Mouse (Mus musculus) liver, embryonic 16.5 days (tissue): ENCODE measurements around the gene Slc39a7. TPM values are rescaled to one million over a fixed set of nuclear protein-coding genes. Genes with fewer than 3 reads are reported as not detected.

Source experiments
- ATAC-seq: fragments of 200-750 bp; cut with Nextera tagmentation; 2 replicates; pipeline ENCODE4 v1.8.0; 2017; ENCODE audit warnings: low read depth, mild to moderate bottlenecking, moderate number of reproducible peaks, moderate library complexity
- H3K27ac ChIP-seq: fragments of 300-500 bp; sonication (generic); 2 replicates; pipeline ENCODE4 v1.5.1; 2014; ENCODE audit warnings: mild to moderate bottlenecking, low read length
- H3K27me3 ChIP-seq: fragments of 300-500 bp; sonication (generic); 2 replicates; pipeline ENCODE4 v1.6.1; 2014; ENCODE audit warnings: low read depth, low read length, mixed read lengths; ENCODE audit not compliant: control insufficient read depth, insufficient read depth
- H3K36me3 ChIP-seq: fragments of 300-500 bp; sonication (generic); 2 replicates; pipeline ENCODE4 v1.6.1; 2014; ENCODE audit warnings: mild to moderate bottlenecking; ENCODE audit not compliant: control insufficient read depth, insufficient read depth
- H3K4me1 ChIP-seq: fragments of 300-500 bp; sonication (generic); 2 replicates; pipeline ENCODE4 v1.6.1; 2014; ENCODE audit warnings: low read depth, low read length, mixed read lengths; ENCODE audit not compliant: control insufficient read depth
- H3K4me2 ChIP-seq: fragments of 300-500 bp; sonication (generic); 2 replicates; pipeline ENCODE4 v1.6.1; 2014; ENCODE audit warnings: low read depth, low read length, mixed read lengths
- H3K4me3 ChIP-seq: fragments of 300-500 bp; sonication (generic); 2 replicates; pipeline ENCODE4 v1.5.1; 2014; ENCODE audit warnings: low read depth, mild to moderate bottlenecking, low read length
- H3K9ac ChIP-seq: fragments of 300-500 bp; sonication (generic); 2 replicates; pipeline ENCODE4 v1.6.1; 2014; ENCODE audit warnings: low read depth, low read length
- H3K9me3 ChIP-seq: fragments of 300-500 bp; sonication (generic); replicated peaks from 2 replicates; pipeline ENCODE4 v1.6.1; 2016; ENCODE audit warnings: low read length; ENCODE audit not compliant: control insufficient read depth
- WGBS: fragments of 180-500 bp; shearing (Covaris S2); extraction: QIAGEN DNeasy Blood & Tissue Kit; methylation state at CpG from one replicate; pipeline ENCODE4 v1.1.7; 2014; ENCODE audit not compliant: insufficient replicate concordance; 5-methylcytosine and 5-hydroxymethylcytosine counted together
- polyA plus RNA-seq: library from polyadenylated mRNA; unstranded; fragments of >200 nt; fragmentation: Nextera tagmentation; extraction: Ambion mirVana; gene quantifications from 2 replicates; pipeline ENCODE4 v1.2.1, GENCODE M21; 2015

Slc39a7 gene
- polyA plus RNA-seq, result 58.8 and 59.8 TPM in 2 replicates

DNA sequence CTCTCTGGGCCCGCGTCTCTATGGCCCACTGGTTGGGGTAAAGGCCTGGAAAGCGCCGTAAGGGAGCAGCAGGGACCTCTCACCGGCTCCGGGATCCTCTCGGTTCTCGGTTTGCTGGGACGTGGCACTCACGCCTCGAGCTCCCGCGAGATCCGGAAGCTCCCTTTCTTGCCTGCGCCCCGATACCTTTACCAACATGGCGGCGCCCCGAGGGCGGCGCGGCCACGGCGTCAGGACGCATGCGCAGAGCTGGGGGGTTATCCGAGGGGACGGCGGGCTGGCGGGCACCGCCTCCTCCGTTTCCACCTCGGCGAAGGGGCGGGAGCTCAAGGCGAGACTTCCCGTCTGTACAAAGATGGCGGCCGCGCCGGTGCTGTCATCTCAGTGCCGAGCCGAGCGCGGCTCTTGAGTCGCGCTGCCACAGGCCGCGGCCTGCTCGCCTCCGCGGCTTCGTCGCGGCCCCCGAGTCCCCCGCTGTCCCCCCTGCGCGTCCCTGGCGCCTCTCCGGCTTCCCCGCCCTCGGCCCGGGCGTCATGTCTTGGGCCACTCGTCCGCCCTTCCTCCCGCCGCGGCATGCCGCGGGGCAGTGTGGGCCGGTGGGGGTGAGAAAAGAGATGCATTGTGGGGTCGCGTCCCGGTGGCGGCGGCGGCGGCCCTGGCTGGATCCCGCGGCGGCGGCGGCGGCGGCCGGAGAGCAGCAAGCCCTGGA is at the start of gene Slc39a7, which contains the start of gene Rxrb:
TSS of gene Slc39a7 (minus strand) at position 218 of the 709 bp plus-strand sequence.
TSS of gene Rxrb (plus strand) at position 348 of the 709 bp plus-strand sequence.
- peak within 1 kb of the TSS; percentile 97 for H3K27ac ChIP-seq
- H3K4me2 ChIP-seq, result peak within 1 kb of the TSS; percentile 87
- H3K4me1 ChIP-seq, result peaks cover 48% of the 10 kb centered on the region
- peaks cover 24% of the 10 kb centered on the region for H3K36me3 ChIP-seq
- under 1% methylated on average over 75 of the region's 88 CpGs for WGBS
- no peaks in the 10 kb centered on the region for H3K9me3 ChIP-seq
- peak within 1 kb of the TSS; percentile 97 for H3K9ac ChIP-seq
- ATAC-seq, result peak; percentile 74
- H3K27me3 ChIP-seq, result no peaks in the 10 kb centered on the region
- H3K4me3 ChIP-seq, result peak within 1 kb of the TSS; percentile 97

DNA sequence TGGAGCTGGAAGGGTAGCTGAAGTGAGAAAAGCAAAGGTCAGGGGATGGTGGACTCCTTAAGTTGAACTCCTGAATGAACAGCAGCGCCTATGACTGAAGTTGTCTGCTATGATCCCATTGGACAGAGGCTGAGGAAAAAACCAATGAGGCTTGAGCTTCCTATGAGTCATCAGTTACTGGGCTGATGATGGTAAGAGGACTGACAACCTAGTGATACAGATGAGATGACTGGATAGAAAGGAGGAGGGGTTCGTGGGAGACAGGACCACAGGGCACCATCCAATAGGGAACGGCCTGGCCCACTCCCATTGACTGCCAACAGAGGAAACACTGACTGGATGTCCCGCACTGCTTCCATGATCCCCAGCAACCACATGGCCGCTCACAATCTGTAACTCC is 48.1 kb upstream of the Slc39a7 start:
- Histone ChIP-seq H3K27ac (no peak overlapping the region), H3K9me3 (no peaks in the 10 kb centered on the region), H3K36me3 (no peaks in the 10 kb centered on the region), H3K4me3 (no peak overlapping the region), H3K4me1 (no peaks in the 10 kb centered on the region; the same call in 1 of the 2 replicates), H3K27me3 (peaks cover 20% of the 10 kb centered on the region), H3K4me2 (no peak overlapping the region), H3K9ac (no peak overlapping the region)
- 26% methylated on average over 5 of the region's 5 CpGs for WGBS
- ATAC-seq, result no peak

- no peak for ATAC-seq
- Histone ChIP-seq H3K27me3 (peaks cover 20% of the 10 kb centered on the region), H3K4me2 (no peak overlapping the region), H3K36me3 (no peaks in the 10 kb centered on the region), H3K4me3 (no peak overlapping the region), H3K9me3 (no peaks in the 10 kb centered on the region), H3K9ac (no peak overlapping the region), H3K27ac (no peak overlapping the region), H3K4me1 (no peaks in the 10 kb centered on the region; the same call in 1 of the 2 replicates)
- 77% methylated on average over 11 of the region's 11 CpGs for WGBS
Observed at GRCm38 (mm10) chr17:34079002-34079401, 47.5 kb upstream of the Slc39a7 start.

- Histone ChIP-seq H3K27ac (no peak overlapping the region), H3K36me3 (no peaks in the 10 kb centered on the region), H3K9me3 (no peaks in the 10 kb centered on the region), H3K9ac (no peak overlapping the region), H3K4me3 (no peak overlapping the region), H3K4me1 (no peaks in the 10 kb centered on the region; the same call in 1 of the 2 replicates), H3K27me3 (peaks cover 20% of the 10 kb centered on the region), H3K4me2 (no peak overlapping the region)
- ATAC-seq, result no peak
- WGBS, result 48% methylated on average over 4 of the region's 4 CpGs
Observed at GRCm38 (mm10) chr17:34078148-34078547, 46.7 kb upstream of the Slc39a7 start.

GRCm38 (mm10) chr17:34077549-34077948 is 46.1 kb upstream of the Slc39a7 start:
- no peaks in the 10 kb centered on the region for H3K9me3 ChIP-seq
- no peak overlapping the region for H3K4me2 ChIP-seq
- H3K36me3 ChIP-seq, result no peaks in the 10 kb centered on the region
- H3K27me3 ChIP-seq, result peaks cover 20% of the 10 kb centered on the region
- H3K4me1 ChIP-seq, result no peaks in the 10 kb centered on the region; the same call in 1 of the 2 replicates
- no peak overlapping the region for H3K27ac ChIP-seq
- H3K9ac ChIP-seq, result no peak overlapping the region
- no peak for ATAC-seq
- WGBS, result 1% methylated on average over 9 of the region's 9 CpGs
- no peak overlapping the region for H3K4me3 ChIP-seq

DNA sequence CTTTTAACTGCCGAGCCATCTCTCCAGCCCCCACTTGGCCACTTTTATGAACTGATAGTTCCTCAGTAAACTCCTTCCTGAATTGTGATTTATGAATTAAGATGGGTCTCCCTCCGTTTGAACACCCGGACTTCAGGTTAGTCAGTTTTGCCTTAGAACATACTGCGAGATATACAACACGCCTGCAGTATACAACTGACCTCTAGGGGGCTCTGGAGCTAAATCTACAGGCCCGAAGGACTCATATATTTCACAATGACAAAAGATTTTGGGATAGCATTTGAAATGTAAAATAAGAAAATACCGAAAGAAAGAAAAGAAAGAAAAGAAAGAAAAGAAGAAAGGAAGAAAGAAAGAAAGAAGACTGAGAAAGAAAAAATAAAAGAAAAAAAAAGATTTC is 43.8 kb upstream of the Slc39a7 start:
- WGBS, result 26% methylated on average over 7 of the region's 7 CpGs
- no peaks in the 10 kb centered on the region for H3K36me3 ChIP-seq

GRCm38 (mm10) chr17:34072091-34072490 is 40.6 kb upstream of the Slc39a7 start:
- peaks cover 15% of the 10 kb centered on the region for H3K27me3 ChIP-seq
- 35% methylated on average over 5 of the region's 5 CpGs for WGBS
- H3K27ac ChIP-seq, result no peak overlapping the region
- H3K4me1 ChIP-seq, result no peaks in the 10 kb centered on the region
- ATAC-seq, result no peak
- H3K9me3 ChIP-seq, result no peaks in the 10 kb centered on the region
- H3K9ac ChIP-seq, result no peak overlapping the region
- no peaks in the 10 kb centered on the region for H3K36me3 ChIP-seq
- H3K4me2 ChIP-seq, result no peak overlapping the region
- H3K4me3 ChIP-seq, result no peak overlapping the region

More for the DNA sequence above, 43.8 kb upstream of the Slc39a7 start:
- Histone ChIP-seq H3K4me2 (no peak overlapping the region), H3K4me3 (no peak overlapping the region), H3K9ac (no peak overlapping the region), H3K4me1 (no peaks in the 10 kb centered on the region; the same call in 1 of the 2 replicates), H3K27me3 (peaks cover 20% of the 10 kb centered on the region), H3K9me3 (no peaks in the 10 kb centered on the region), H3K27ac (no peak overlapping the region)
- no peak for ATAC-seq

DNA sequence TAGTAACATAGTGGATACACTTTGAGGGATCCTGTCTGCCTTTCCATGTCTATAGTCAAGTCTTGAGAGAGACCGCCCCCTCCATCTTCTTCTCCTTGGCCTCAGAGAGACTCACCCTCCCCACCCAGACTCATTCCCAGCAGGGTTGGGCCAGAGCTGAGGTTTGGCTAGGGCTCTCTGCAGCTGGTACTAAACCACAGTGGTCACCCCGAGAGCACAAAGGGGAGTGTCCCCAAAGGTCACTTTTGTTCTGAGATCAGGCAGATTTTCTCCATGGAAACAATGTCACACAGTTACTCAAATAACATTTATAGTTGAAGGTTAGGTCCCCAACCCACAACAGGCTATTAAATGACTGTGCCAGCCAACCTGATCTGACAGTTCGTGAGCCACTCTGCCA is 37.4 kb upstream of the Slc39a7 start:
- no peaks in the 10 kb centered on the region for H3K9me3 ChIP-seq
- H3K4me3 ChIP-seq, result no peak overlapping the region
- no peaks in the 10 kb centered on the region for H3K36me3 ChIP-seq
- no peaks in the 10 kb centered on the region for H3K4me1 ChIP-seq
- ATAC-seq, result no peak
- no peak overlapping the region for H3K4me2 ChIP-seq
- WGBS, result 33% methylated on average over 3 of the region's 3 CpGs
- no peak overlapping the region for H3K9ac ChIP-seq
- no peaks in the 10 kb centered on the region for H3K27me3 ChIP-seq
- no peak overlapping the region for H3K27ac ChIP-seq

DNA sequence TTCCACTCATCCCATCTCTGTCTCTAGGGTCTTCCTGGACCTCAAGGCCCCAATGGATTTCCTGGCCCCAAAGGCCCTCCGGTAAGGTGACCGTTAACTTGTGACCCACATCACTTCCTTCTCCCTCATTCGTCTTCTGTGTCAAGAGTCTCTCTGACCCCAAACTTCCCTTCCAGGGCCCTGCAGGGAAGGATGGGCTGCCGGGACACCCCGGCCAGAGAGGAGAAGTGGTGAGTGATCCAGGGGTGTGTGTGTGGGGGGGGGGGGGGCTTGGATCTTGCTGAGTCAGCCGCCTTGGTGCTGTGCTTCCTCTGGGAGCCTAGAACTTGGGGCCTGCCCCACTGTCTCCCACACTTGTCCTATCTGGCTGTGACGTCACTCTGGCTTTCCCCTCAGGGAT is 25.7 kb upstream of the Slc39a7 start:
- Histone ChIP-seq H3K4me2 (no peak overlapping the region), H3K4me1 (no peaks in the 10 kb centered on the region), H3K27ac (no peak overlapping the region), H3K9me3 (no peaks in the 10 kb centered on the region), H3K9ac (no peak overlapping the region), H3K27me3 (no peaks in the 10 kb centered on the region), H3K36me3 (no peaks in the 10 kb centered on the region), H3K4me3 (no peak overlapping the region)
- ATAC-seq, result peak; percentile 35; the same call in 1 of the 2 replicates
- 27% methylated on average over 7 of the region's 7 CpGs for WGBS
